Mouse (Mus musculus) megakaryocyte, embryonic 14.5 days (primary cell): ENCODE data around the gene Enox1.

Experiments used
- FLI1 ChIP-seq: IDR thresholded peaks from 2 replicates; pipeline ENCODE4 v1.6.1; 2012; ENCODE audit warnings: low read length, inconsistent platforms, mixed read lengths
- GATA1 ChIP-seq: IDR thresholded peaks from 3 replicates; pipeline ENCODE4 v1.6.1; 2012; ENCODE audit warnings: mixed read lengths, low read length, inconsistent platforms, borderline replicate concordance

GRCm38 (mm10) chr14:77529621-77530020 is 373.1 kb downstream of the Enox1 start:
- no peak for TF ChIP-seq GATA1
- TF ChIP-seq FLI1: no peak
